Mouse (Mus musculus) embryonic stem cell, embryonic (primary cell): ENCODE results near the gene Wdr62.

Experiments
- CTCF ChIA-PET, 4 experiments: fragments of 300-600 bp in 2 of 4; fragments of 350-600 bp in 2 of 4; sonication (Branson Sonifier 250); formaldehyde crosslinking; loops; one replicate each; lab custom pipeline; 2022; ENCODE audit warnings: inconsistent platforms in 2 of 4; lab: Charles Lee
- POLR2A ChIA-PET, 4 experiments: fragments of 300-600 bp in 2 of 4; fragments of 350-600 bp in 2 of 4; sonication (Branson Sonifier 250); formaldehyde crosslinking; loops; one replicate each; lab custom pipeline; 2022; ENCODE audit warnings: antibody characterized with exemption in 4 of 4, inconsistent platforms in 1 of 4; lab: Charles Lee

Gene Wdr62

GRCm38 (mm10) chr7:30217277-30217676, 62.9 kb downstream of the Wdr62 start:
- POLR2A ChIA-PET = interaction anchor here (0.5 to 5.3 kb wide), 35 partner anchors 12 to 234 kb away, joined by 3 to 36 read pairs (median 5); partner anchors contain the start of genes Polr2i (in 3 of the 4), Tbcb (in 3 of the 4), Thap8 (in 3 of the 4) and Wdr62 (in 3 of the 4)
- CTCF ChIA-PET = interaction anchor here (0.6 to 3.8 kb wide), 46 partner anchors 12 to 1585 kb away, joined by 3 to 51 read pairs (median 5); partner anchors contain the start of genes Capns1 (in 2 of the 4), Cox7a1 (in 2 of the 4), Polr2i (in 2 of the 4) and Tbcb (in 2 of the 4)

- CTCF ChIA-PET = interaction anchor here (0.6 to 3.8 kb wide), 52 partner anchors 11 to 1584 kb away, joined by 3 to 51 read pairs (median 5); partner anchors contain the start of genes Capns1 (in 2 of the 4), Cox7a1 (in 2 of the 4), Polr2i (in 2 of the 4) and Tbcb (in 2 of the 4)
- POLR2A ChIA-PET = interaction anchor here (0.5 to 5.3 kb wide), 38 partner anchors 12 to 234 kb away, joined by 3 to 36 read pairs (median 5); partner anchors contain the start of genes Polr2i (in 3 of the 4), Tbcb (in 3 of the 4), Thap8 (in 3 of the 4) and Wdr62 (in 3 of the 4)
Observed at GRCm38 (mm10) chr7:30216723-30217151, 63.5 kb downstream of the Wdr62 start.

- ChIA-PET CTCF (interaction anchor here (0.5 to 3.3 kb wide), 18 partner anchors 10 to 310 kb away, joined by 3 to 21 read pairs (median 8); partner anchors contain the start of genes Capns1 (in 3 of the 4) and Zfp146 (in 1 of the 4)), POLR2A (interaction anchor here in 3 of 4 experiments (1.1 to 5.3 kb wide), 19 partner anchors 11 to 84 kb away, joined by 3 to 36 read pairs (median 5); partner anchors contain the start of genes Cox7a1 (in 3 of the 3), Thap8 (in 3 of the 3), Wdr62 (in 3 of the 3) and Capns1 (in 2 of the 3))
Observed at GRCm38 (mm10) chr7:30215875-30216274, 64.3 kb downstream of the Wdr62 start.

- CTCF ChIA-PET = no interaction called here
- POLR2A ChIA-PET = interaction anchor here in 2 of 4 experiments (0.6 to 1.0 kb wide), 2 partner anchors 16 to 137 kb away, joined by 4 read pairs; partner anchors contain the start of gene Capns1 (in 1 of the 2)
Observed at GRCm38 (mm10) chr7:30213881-30214280, 66.3 kb downstream of the Wdr62 start.

GRCm38 (mm10) chr7:30211025-30211424, 69.2 kb downstream of the Wdr62 start:
- ChIA-PET POLR2A (interaction anchor here in 2 of 4 experiments (0.9 to 2.1 kb wide), 6 partner anchors 8 to 69 kb away, joined by 3 to 5 read pairs (median 3); partner anchors contain the start of genes Polr2i (in 1 of the 2), Tbcb (in 1 of the 2), Thap8 (in 1 of the 2) and Wdr62 (in 1 of the 2)), CTCF (interaction anchor here in 2 of 4 experiments (0.6 to 1.1 kb wide), 2 partner anchors 8 to 12 kb away, joined by 3 read pairs; no protein-coding TSS in a partner anchor)

- POLR2A ChIA-PET = interaction anchor here in 3 of 4 experiments (1.2 to 3.3 kb wide), 7 partner anchors 11 to 40 kb away, joined by 3 to 19 read pairs (median 12); partner anchors contain the start of genes Cox7a1 (in 1 of the 3) and Zfp146 (in 1 of the 3)
- CTCF ChIA-PET = interaction anchor here in 3 of 4 experiments (0.6 to 2.6 kb wide), 11 partner anchors 9 to 51 kb away, joined by 4 to 21 read pairs (median 10); partner anchors contain the start of gene Zfp146 (in 1 of the 3)
Observed at GRCm38 (mm10) chr7:30206364-30206763, 73.9 kb downstream of the Wdr62 start.

- CTCF ChIA-PET = interaction anchor here (0.6 to 2.6 kb wide), 45 partner anchors 9 to 249 kb away, joined by 3 to 21 read pairs (median 4); partner anchors contain the start of genes Cox7a1 (in 2 of the 4) and Zfp146 (in 1 of the 4)
- POLR2A ChIA-PET = interaction anchor here in 3 of 4 experiments (0.5 to 3.3 kb wide), 27 partner anchors 8 to 1395 kb away, joined by 3 to 19 read pairs (median 5); partner anchors contain the start of genes Cox7a1 (in 2 of the 3), Zfp146 (in 2 of the 3) and Wdr62 (in 1 of the 3)
Observed at GRCm38 (mm10) chr7:30205383-30205782, 74.8 kb downstream of the Wdr62 start.

GRCm38 (mm10) chr7:30204380-30204779, 75.8 kb downstream of the Wdr62 start:
- CTCF ChIA-PET = interaction anchor here (0.6 to 2.5 kb wide), 19 partner anchors 10 to 192 kb away, joined by 3 to 21 read pairs (median 5); partner anchors contain the start of gene Cox7a1 (in 1 of the 4)

GRCm38 (mm10) chr7:30202895-30203690, 77.1 kb downstream of the Wdr62 start:
- CTCF ChIA-PET = interaction anchor here (0.5 to 1.2 kb wide), 10 partner anchors 10 to 108 kb away, joined by 3 to 4 read pairs (median 3); partner anchors contain the start of gene Zfp146 (in 1 of the 4)
- POLR2A ChIA-PET = interaction anchor here (0.6 to 3.3 kb wide), 22 partner anchors 8 to 118 kb away, joined by 3 to 19 read pairs (median 4); partner anchors contain the start of genes Cox7a1 (in 2 of the 4), Wdr62 (in 2 of the 4), E130208F15Rik (in 1 of the 4) and Zfp146 (in 1 of the 4)

More at GRCm38 (mm10) chr7:30204380-30204779, 75.8 kb downstream of the Wdr62 start:
- POLR2A ChIA-PET = interaction anchor here (0.6 to 3.3 kb wide), 20 partner anchors 9 to 170 kb away, joined by 3 to 19 read pairs (median 5); partner anchors contain the start of genes Wdr62 (in 1 of the 4), Zfp146 (in 1 of the 4) and Zfp260 (in 1 of the 4)

- ChIA-PET CTCF (interaction anchor here in 3 of 4 experiments (1.0 to 4.9 kb wide), 9 partner anchors 16 to 45 kb away, joined by 3 to 51 read pairs (median 15); partner anchors contain the start of gene Cox7a1 (in 1 of the 3)), POLR2A (interaction anchor here in 3 of 4 experiments (0.6 to 8.5 kb wide), 17 partner anchors 10 to 255 kb away, joined by 3 to 127 read pairs (median 11); partner anchors contain the start of genes Cox7a1 (in 3 of the 3), Wdr62 (in 3 of the 3), Thap8 (in 2 of the 3) and Gm26920 (in 1 of the 3))
Observed at GRCm38 (mm10) chr7:30200661-30201060, 79.6 kb downstream of the Wdr62 start.

GRCm38 (mm10) chr7:30200200-30200599, 80.0 kb downstream of the Wdr62 start:
- POLR2A ChIA-PET = interaction anchor here (0.6 to 8.5 kb wide), 25 partner anchors 9 to 417 kb away, joined by 3 to 127 read pairs (median 8); partner anchors contain the start of genes Cox7a1 (in 3 of the 4), Wdr62 (in 3 of the 4), Thap8 (in 2 of the 4) and Gm26920 (in 1 of the 4)
- CTCF ChIA-PET = interaction anchor here in 3 of 4 experiments (0.6 to 4.9 kb wide), 15 partner anchors 8 to 291 kb away, joined by 3 to 51 read pairs (median 7); partner anchors contain the start of genes Cox7a1 (in 1 of the 3), Gm26920 (in 1 of the 3), Zfp260 (in 1 of the 3) and Zfp566 (in 1 of the 3)

GRCm38 (mm10) chr7:30199498-30200139, 80.6 kb downstream of the Wdr62 start:
- ChIA-PET POLR2A (interaction anchor here (0.6 to 8.5 kb wide), 41 partner anchors 9 to 1228 kb away, joined by 3 to 127 read pairs (median 5); partner anchors contain the start of genes Cox7a1 (in 4 of the 4), Wdr62 (in 3 of the 4), Thap8 (in 2 of the 4) and Zfp146 (in 2 of the 4)), CTCF (interaction anchor here (0.5 to 4.9 kb wide), 35 partner anchors 8 to 557 kb away, joined by 3 to 51 read pairs (median 5); partner anchors contain the start of genes Cox7a1 (in 1 of the 4), Gm26920 (in 1 of the 4), Wdr62 (in 1 of the 4) and Zfp146 (in 1 of the 4))

GRCm38 (mm10) chr7:30198481-30198971, 81.7 kb downstream of the Wdr62 start, which contains the start of gene Capns1:
Gene Capns1 (minus strand): TSS chr7:30198811.
- CTCF ChIA-PET = interaction anchor here (0.6 to 4.9 kb wide), 45 partner anchors 9 to 428 kb away, joined by 3 to 51 read pairs (median 4); partner anchors contain the start of genes Cox7a1 (in 4 of the 4), Cox6b1 (in 1 of the 4), Polr2i (in 1 of the 4) and Wdr62 (in 1 of the 4)
- POLR2A ChIA-PET = interaction anchor here (0.5 to 8.5 kb wide), 50 partner anchors 10 to 1227 kb away, joined by 3 to 127 read pairs (median 5); partner anchors contain the start of genes Cox7a1 (in 4 of the 4), Thap8 (in 3 of the 4), Wdr62 (in 3 of the 4) and Gm26920 (in 2 of the 4)

- POLR2A ChIA-PET = interaction anchor here (0.5 to 8.5 kb wide), 42 partner anchors 8 to 1480 kb away, joined by 3 to 127 read pairs (median 4); partner anchors contain the start of genes Cox7a1 (in 4 of the 4), Thap8 (in 3 of the 4), Wdr62 (in 3 of the 4) and Zfp146 (in 2 of the 4)
- CTCF ChIA-PET = interaction anchor here (0.6 to 4.9 kb wide), 26 partner anchors 8 to 825 kb away, joined by 3 to 51 read pairs (median 6); partner anchors contain the start of genes Cox7a1 (in 2 of the 4) and Zfp146 (in 1 of the 4)
Observed at GRCm38 (mm10) chr7:30197592-30198129, 82.6 kb downstream of the Wdr62 start.
